Mouse (Mus musculus): Measurements from ENCODE around the gene Vhl. TPM values are rescaled to one million over a fixed set of nuclear protein-coding genes. Genes with fewer than 3 reads are reported as not detected.
A peak's percentile ranks its signal among the peaks of the same experiment; 100 is the strongest.

The Vhl gene
- total and polyA plus RNA-seq, 3 experiments, result 12.0 to 12.5 TPM; not detected in 1

GRCm38 (mm10) chr6:113672989-113673388, 49.2 kb downstream of the Vhl start:
- Histone ChIP-seq H3K79me2 (ENCODE audit: control insufficient read depth, insufficient read depth, low read length, poor library complexity) (no peaks in the 10 kb centered on the region), H3K36me3 (ENCODE audit: control insufficient read depth in 1 of 2, insufficient read depth in 2 of 2, low read length in 2 of 2) (peaks cover 0 to 9% of the 10 kb centered on the region in 2 experiments; a peak in 2 of 4 replicates), H3K4me1 (ENCODE audit: control insufficient read depth in 1 of 2, insufficient read depth in 2 of 2, low read length in 2 of 2) (peaks cover 0 to 10% of the 10 kb centered on the region in 2 experiments; a peak in 2 of 4 replicates), H3K9ac (ENCODE audit: control insufficient read depth, low read depth, low read length, poor library complexity, severe bottlenecking) (no peak overlapping the region), H3K27ac (ENCODE audit: control insufficient read depth, low read depth, low read length) (no peak overlapping the region), H3K4me3 (ENCODE audit: control insufficient read depth in 1 of 2, insufficient read depth in 1 of 2, low read depth in 2 of 2, low read length in 2 of 2) (no peak overlapping the region), H3K27me3 (ENCODE audit: control insufficient read depth in 1 of 2, insufficient read depth in 2 of 2, low read length in 2 of 2) (no peaks in the 10 kb centered on the region), H3K9me3 (replicated peaks; ENCODE audit: insufficient read depth, low read length) (no peaks in the 10 kb centered on the region)
- TF ChIP-seq MAFK (IDR thresholded peaks at IDR 0.05; ENCODE audit: borderline replicate concordance, low read depth, low read length), result no peak
- no peak for TF ChIP-seq ZKSCAN1 (IDR thresholded peaks at IDR 0.05; ENCODE audit: low read depth, low read length)
- TF ChIP-seq JUND (IDR thresholded peaks at IDR 0.05; ENCODE audit: low read depth, low read length), result no peak
- no peak for TF ChIP-seq TAL1 (IDR thresholded peaks at IDR 0.05; ENCODE audit: low read length)
- no peak for TF ChIP-seq CHD1 (IDR thresholded peaks at IDR 0.05; ENCODE audit: low read depth, low read length)
- TF ChIP-seq POLR2AphosphoS5 (IDR thresholded peaks at IDR 0.05; ENCODE audit: borderline replicate concordance, low read depth, low read length), result no peak
- TF ChIP-seq ELF1 (IDR thresholded peaks at IDR 0.05; ENCODE audit: low read depth, low read length), result no peak
- no peak for TF ChIP-seq EP300 (IDR thresholded peaks at IDR 0.05; ENCODE audit: low read depth in 1 of 2, low read length in 2 of 2)
- no peak for TF ChIP-seq GATA1 (IDR thresholded peaks at IDR 0.05; ENCODE audit: low read depth, low read length)
- no peak for TF ChIP-seq GABPA (IDR thresholded peaks at IDR 0.05; ENCODE audit: low read depth, low read length)
- no peak for TF ChIP-seq SIN3A (IDR thresholded peaks at IDR 0.05; ENCODE audit: low read length)
- no peak for DNase-seq (ENCODE audit: low read depth, low spot score)

- H3K27me3 ChIP-seq (ENCODE audit: control insufficient read depth in 1 of 2, insufficient read depth in 2 of 2, low read length in 2 of 2), result no peaks in the 10 kb centered on the region
- TF ChIP-seq ETS1 (IDR thresholded peaks at IDR 0.05; ENCODE audit: low read depth, low read length) (no peak), ZNF384 (IDR thresholded peaks at IDR 0.05; ENCODE audit: low read depth, low read length) (no peak), NRF1 (IDR thresholded peaks at IDR 0.05; ENCODE audit: insufficient read depth, low read depth, low read length, poor library complexity, severe bottlenecking) (no peak), MYC (IDR thresholded peaks at IDR 0.05; ENCODE audit: low read depth, low read length) (0 out of 2 replicates have a peak, but pooled peaks have one; percentile 31), MAX (IDR thresholded peaks at IDR 0.05; ENCODE audit: low read length) (0 out of 2 replicates have a peak, but pooled peaks have one; percentile 39)
- H3K4me1 ChIP-seq (ENCODE audit: control insufficient read depth in 1 of 2, insufficient read depth in 2 of 2, low read length in 2 of 2), result peaks cover 6 to 11% of the 10 kb centered on the region in 2 experiments; a peak in 2 of 4 replicates
- no peak overlapping the region for H3K9ac ChIP-seq (ENCODE audit: control insufficient read depth, low read depth, low read length, poor library complexity, severe bottlenecking)
- H3K36me3 ChIP-seq (ENCODE audit: control insufficient read depth in 1 of 2, insufficient read depth in 2 of 2, low read length in 2 of 2), result peaks cover 0 to 5% of the 10 kb centered on the region in 2 experiments; a peak in 2 of 4 replicates
- no peak overlapping the region for H3K4me3 ChIP-seq (ENCODE audit: control insufficient read depth in 1 of 2, insufficient read depth in 1 of 2, low read depth in 2 of 2, low read length in 2 of 2)
- H3K79me2 ChIP-seq (ENCODE audit: control insufficient read depth, insufficient read depth, low read length, poor library complexity), result no peaks in the 10 kb centered on the region
- H3K9me3 ChIP-seq (replicated peaks; ENCODE audit: insufficient read depth, low read length), result no peaks in the 10 kb centered on the region
- no peak overlapping the region for H3K27ac ChIP-seq (ENCODE audit: control insufficient read depth, low read depth, low read length)
- peak; percentile 49 for DNase-seq (ENCODE audit: low read depth, low spot score)
Measured at GRCm38 (mm10) chr6:113675234-113675633, 51.5 kb downstream of the Vhl start.

All from MEL (cell line).